Mouse (Mus musculus) urinary bladder, adult 2 months (tissue): Measurements from ENCODE around the gene E130208F15Rik. TPM values are rescaled to one million over a fixed set of nuclear protein-coding genes. Genes with fewer than 3 reads are reported as not detected.

ENCODE experiments used
- DNase-seq: peaks from one replicate; pipeline ENCODE4 v3.0.0; 2022; ENCODE audit warnings: low spot score
- polyA plus RNA-seq: library from polyadenylated mRNA; depleted of rRNA; stranded (reverse); fragments of >200 nt; gene quantifications from 2 replicates; pipeline ENCODE4 v1.2.3, GENCODE M21; 2012; rRNA removed

E130208F15Rik gene
- 0.57 and 0.72 TPM in 2 replicates for polyA plus RNA-seq

DNA sequence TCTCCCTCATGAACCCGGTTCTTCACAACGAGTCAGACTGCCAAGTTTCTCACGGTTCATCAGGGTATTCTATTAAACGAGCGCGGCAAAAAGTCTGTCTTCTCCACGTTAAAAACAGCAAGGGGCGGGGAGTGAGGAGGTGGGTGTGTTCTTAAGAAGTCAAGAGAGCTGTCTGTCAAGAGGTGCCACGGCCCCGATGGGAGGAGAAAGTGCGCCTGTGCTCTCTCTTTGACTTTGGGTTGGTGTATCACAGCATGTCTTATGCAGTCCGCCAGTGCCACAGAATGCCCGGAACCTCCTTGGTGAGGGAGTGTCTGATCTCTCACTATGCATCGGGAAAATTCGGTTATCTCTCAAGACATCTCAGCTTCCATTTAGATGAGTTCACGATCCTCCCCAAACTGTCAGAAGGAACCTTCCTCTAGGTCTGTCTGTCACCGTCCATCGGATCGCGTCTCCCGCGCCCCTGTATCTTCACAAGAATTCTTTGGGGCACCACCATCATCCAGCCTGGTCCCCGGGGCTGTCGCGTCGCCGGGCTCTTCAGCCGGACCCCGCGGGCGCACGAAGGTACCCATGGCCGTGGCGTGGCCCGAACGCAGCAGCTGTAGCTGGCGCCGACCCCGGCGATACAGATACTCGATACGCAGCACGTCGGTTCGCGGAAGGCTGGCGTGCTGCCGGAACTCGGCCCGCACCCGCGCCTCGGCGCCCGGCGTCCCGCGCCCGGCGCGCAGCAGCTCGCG lies at the start of gene E130208F15Rik:
Gene E130208F15Rik, plus strand, starts transcription at position 202 of the 746 bp plus-strand sequence.
- no peak for DNase-seq

GRCm38 (mm10) chr7:30274383-30274782 lies 47.2 kb upstream of the E130208F15Rik start:
- DNase-seq: no peak

DNA sequence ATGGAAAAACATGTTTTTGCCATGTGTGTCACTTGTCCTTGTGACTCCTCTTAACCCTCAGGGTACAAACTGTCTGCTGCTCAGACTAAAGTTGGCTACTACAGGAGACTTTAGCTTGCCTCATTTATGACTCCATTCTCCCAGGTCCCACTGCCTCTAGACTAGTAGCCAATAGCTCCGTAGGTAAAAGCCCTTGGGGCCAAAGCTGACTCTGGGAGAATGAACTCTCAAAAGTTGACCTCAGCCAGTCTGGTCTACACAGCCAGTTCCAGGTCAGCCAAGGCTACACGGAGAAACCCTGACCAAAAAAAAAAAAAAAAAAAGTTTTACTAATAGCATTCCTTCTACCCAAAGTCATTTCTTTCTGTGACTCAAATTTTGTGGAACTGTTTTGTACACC lies 42.6 kb upstream of the E130208F15Rik start:
- no peak for DNase-seq

DNA sequence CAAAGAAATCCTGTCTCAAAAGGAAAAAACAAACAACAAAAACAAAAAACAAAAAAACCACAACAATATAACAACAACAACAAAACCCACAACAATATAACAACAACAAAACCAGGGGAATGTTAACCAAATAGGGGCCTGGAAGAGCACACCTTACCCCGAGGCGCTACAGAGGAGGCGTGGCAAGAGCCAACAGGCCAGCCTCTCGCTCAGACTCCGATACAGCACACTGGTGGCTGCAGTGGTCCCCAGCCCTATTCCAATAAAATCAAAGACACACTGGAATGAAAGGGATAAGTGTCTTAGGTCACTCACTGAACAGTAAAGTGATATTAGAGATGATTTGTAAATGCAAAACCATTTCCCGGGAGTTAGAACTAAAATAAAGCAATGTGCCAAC lies 42.0 kb upstream of the E130208F15Rik start:
- no peak for DNase-seq

DNA sequence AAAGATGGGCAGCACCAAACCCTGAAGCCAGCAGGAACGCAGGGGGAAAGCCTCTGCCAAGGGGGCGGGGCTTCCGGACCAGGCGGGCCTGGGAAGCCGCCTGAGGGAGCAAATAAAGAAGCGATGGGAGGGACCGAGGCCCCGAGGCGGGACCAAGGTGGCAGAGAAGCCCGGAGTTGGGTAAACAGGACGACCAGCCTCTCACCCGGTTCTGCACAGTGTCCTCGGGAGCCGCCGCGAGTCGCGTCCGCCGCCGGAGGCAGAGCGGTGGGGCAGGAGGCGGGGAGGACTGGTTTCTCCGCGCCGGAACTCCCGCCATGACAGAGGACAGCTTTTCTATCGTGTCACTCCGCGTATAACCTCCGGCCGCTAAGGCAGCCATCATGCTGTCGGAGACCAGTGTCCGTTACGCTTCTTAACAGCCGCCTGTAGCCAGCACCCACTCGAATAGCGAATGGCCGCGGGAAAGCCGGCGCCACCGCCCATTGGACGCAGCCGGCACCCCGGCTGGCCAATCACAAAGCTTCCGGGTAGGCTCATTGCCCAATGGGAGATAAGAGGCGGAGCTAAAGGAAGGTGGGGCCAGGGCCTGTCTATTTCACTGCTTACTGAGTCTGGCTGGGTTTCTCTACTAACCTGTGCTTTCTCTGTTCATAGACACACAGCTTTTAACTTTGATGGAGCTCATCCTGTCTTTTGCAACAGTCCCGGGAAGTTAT lies 41.4 kb upstream of the E130208F15Rik start, which contains the start of the genes Thap8 and Wdr62:
Gene Thap8, plus strand, starts transcription at position 144 of the 719 bp plus-strand sequence.
Gene Wdr62, minus strand, starts transcription at position 469 of the 719 bp plus-strand sequence.
- peak; percentile 77 for DNase-seq

DNA sequence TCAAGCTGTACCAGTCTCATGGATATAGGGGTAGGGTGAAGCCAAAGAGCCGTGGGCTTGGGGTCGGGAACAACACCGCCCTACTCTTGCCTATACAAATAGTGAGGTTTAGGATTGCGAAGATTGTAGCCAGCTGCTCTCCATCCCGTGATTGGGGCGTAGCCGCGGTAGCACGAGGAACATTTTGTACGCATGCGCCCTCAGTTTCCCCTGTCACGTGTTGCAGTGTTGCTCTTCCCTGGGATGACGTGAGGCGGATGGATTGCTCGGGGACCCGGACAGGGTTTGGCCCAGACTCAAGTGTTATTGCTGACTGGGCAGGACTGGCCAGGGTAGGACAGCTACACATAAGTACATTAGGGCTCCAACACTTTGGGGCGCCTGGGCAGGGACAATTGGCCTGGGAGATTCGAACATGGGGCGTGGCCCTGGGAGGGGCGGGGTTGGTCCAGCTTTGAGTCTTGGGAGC lies 40.8 kb upstream of the E130208F15Rik start:
- DNase-seq: peak; percentile 72

DNA sequence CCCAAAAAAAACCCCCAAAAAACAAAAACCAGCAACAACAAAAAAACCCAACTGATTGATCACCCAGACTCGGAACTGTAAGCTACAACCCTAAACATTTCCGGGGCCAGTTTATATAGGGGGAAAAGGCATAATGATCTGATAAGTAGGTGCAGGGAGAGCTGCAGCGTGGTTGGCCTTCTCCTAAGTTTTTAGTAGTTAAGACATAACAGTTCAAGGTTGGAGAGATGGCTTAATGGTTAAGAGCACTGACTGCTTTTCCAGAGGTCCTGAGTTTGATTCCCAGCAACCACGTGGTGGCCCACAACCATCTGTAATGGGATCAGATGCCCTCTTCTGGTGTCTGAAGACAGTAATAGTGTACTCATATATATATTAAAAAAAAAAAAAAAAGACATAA lies 40.0 kb upstream of the E130208F15Rik start:
- DNase-seq: no peak

- DNase-seq: no peak
Measured at GRCm38 (mm10) chr7:30282740-30283139, 38.8 kb upstream of the E130208F15Rik start.

DNA sequence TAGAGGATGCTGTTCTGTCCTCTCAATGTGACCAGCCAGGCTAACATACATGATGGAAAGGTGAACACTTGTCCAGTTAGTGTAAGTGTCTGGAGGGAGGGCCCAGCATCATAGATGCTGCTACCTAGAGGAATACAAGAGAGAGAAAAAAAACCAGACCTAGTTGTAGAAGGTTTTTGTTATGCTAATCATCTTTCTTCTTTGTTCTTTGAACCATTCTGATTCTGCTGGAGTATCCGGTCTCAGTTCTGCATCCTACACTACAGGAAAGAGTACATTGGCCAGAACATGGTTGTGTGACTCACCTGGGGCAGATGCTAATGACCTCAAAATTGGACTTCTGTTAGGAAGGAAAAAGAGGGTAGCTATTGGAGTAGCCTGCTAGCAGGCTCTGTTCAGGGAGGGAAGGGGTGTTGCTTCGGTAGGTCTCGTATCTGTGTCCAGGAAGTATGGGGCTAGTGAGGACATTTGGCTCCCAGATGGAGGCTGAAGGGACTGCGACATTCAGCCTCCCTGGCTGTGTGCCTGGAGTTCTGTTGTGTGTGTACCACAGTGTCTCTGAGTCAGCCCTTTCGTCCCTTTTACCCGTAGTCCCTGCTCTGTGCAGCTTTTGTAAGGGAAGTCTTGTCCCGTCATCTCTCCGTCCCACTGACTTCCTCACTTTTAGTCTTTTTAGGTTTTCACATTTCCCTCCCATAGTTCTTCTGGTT lies 34.7 kb upstream of the E130208F15Rik start:
- DNase-seq: no peak

DNA sequence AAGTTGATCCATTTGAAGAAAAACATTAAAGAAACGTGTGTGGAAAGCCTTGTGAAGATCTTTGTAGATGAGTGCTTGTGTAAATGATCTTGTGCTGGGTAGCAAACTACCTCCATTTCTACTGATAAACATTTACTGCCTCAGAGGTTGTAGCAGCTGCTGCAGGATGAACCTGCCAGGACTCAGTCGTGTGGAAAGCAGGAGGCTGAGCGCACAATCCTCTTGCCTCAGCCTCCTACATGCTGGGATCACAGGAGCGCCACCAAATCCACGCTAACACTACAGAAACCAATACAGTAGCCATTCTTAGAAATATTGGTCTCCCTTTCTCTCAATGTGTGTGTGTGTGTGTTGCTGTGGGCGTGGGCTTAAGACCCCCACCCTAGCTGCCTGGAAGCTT lies 33.5 kb upstream of the E130208F15Rik start:
- no peak for DNase-seq

- DNase-seq: no peak
Measured at GRCm38 (mm10) chr7:30289071-30289713, 32.3 kb upstream of the E130208F15Rik start.

DNA sequence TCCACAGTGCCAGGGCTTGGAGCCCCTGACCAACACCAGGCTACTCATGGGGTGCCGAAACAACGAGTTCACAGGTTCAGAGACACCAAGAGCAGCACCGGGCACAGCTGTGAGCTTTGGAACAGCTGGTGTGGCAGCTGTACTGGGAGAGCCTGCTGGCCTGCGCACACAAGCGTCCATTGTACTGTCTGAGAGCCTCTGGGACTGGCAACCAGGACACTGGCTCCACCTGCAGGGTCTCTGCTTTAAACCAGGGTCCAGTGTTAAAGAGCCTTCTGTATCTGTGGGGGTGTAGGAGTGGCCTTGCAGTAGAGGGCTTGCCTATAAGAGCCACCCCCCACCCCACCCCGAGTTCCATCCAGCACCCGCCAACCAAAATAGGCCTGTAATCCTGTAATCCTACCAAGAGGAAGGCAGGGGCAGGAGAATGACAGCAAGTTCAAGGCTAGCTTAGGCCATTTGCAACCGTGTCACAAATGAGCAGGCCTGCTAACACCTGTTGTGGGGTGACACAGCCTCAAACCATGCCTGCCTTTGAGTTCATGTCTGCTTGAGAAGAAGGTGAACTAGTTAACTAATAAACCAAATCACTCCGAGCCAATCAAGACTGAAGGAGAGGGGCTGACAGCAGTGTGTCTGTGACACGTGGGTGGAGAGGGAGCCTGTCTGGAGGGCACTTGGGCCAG lies 31.7 kb upstream of the E130208F15Rik start:
- no peak for DNase-seq

GRCm38 (mm10) chr7:30291215-30292131 lies 30.1 kb upstream of the E130208F15Rik start, which contains the start of gene Clip3:
Clip3 (plus strand) TSS chr7:30291728.
- peak; percentile 42 for DNase-seq

DNA sequence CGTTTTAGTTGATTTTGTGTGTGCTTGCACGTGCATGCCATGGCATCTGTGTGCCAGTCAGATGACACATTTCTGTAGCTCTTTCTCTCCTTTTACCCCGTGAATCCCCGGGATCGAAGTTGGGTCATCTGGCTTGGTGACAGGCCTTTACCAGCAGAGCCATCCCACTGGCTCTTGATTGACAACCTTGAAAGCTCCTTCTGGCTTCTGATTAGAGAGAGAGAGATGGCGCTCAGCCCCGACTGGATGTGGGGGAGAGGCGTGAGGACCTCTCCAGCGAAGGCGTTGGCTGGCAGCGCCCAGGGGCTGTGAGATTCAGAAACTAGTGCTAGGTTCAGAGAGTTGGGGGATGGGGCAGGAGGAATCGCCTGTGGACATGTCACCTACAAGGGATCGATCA lies 27.7 kb upstream of the E130208F15Rik start:
- DNase-seq: no peak

- DNase-seq: no peak
Measured at GRCm38 (mm10) chr7:30294296-30294695, 27.2 kb upstream of the E130208F15Rik start.

GRCm38 (mm10) chr7:30295103-30295502 lies 26.4 kb upstream of the E130208F15Rik start:
- no peak for DNase-seq

GRCm38 (mm10) chr7:30296816-30297215 lies 24.7 kb upstream of the E130208F15Rik start:
- DNase-seq: no peak

GRCm38 (mm10) chr7:30297266-30297665 lies 24.3 kb upstream of the E130208F15Rik start:
- DNase-seq: no peak

DNA sequence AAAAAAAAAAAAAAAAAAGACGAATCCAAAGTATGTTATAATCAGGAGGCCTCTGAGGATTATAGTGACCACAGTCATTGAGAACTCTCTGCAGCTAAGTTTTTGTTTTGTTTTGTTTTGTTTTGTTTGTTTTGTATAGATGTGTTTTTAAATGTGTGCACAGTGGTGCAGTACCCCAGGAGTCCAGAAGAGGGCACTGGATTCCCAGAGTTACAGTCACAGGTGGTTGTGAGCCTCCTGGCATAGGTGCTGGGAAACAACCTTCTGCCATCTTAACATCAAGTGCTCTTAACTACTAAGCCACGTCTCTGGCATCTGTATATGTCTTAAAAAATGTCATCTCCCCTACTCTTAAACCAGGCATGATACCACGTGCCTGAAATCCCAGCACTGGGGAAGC lies 20.6 kb upstream of the E130208F15Rik start:
- no peak for DNase-seq
